Mouse (Mus musculus): ENCODE results near the gene Sugp2. TPM values are rescaled to one million over a fixed set of nuclear protein-coding genes. Genes with fewer than 3 reads are reported as not detected.

The Sugp2 gene
- polyA plus RNA-seq (2012; ENCODE audit: low replicate concordance), result 40.6 and 92.2 TPM in 2 replicates

GRCm38 (mm10) chr8:70234080-70234780 lies at the start of gene Sugp2, which contains the start of gene Armc6:
Gene Sugp2, plus strand, starts transcription at chr8:70234226.
Gene Armc6, minus strand, starts transcription at chr8:70234466.

GRCm38 (mm10) chr8:70212112-70213055 lies 21.6 kb upstream of the Sugp2 start, which contains the start of gene Slc25a42:
Gene Slc25a42, minus strand, starts transcription at chr8:70212305.

GRCm38 (mm10) chr8:70282603-70283135 lies 48.6 kb downstream of the Sugp2 start, which contains the start of gene Homer3:
Gene Homer3, plus strand, starts transcription at chr8:70282827.

GRCm38 (mm10) chr8:70302358-70302890 lies 68.4 kb downstream of the Sugp2 start, which contains the start of the genes Ddx49 and Cope:
Gene Ddx49, minus strand, starts transcription at chr8:70302489.
Gene Cope, plus strand, starts transcription at chr8:70302518.

GRCm38 (mm10) chr8:70315624-70316510 lies 81.8 kb downstream of the Sugp2 start, which contains the start of gene Cers1:
Gene Cers1, plus strand, starts transcription at chr8:70315775.

GRCm38 (mm10) chr8:70329124-70329834 lies 95.3 kb downstream of the Sugp2 start, which contains the start of gene Gdf1:
Gene Gdf1, plus strand, starts transcription at chr8:70329817.

Other genes starting within 250 kb of the Sugp2 start
- gene Gatad2a, start 237.8 kb upstream of the Sugp2 start, polyA plus RNA-seq (2012; ENCODE audit: low replicate concordance), result 54.9 and 107 TPM in 2 replicates
- gene Mau2, start 191.5 kb upstream of the Sugp2 start, polyA plus RNA-seq (2012; ENCODE audit: low replicate concordance), result 60.9 and 149 TPM in 2 replicates
- gene Sugp1, start 191.4 kb upstream of the Sugp2 start, polyA plus RNA-seq (2012; ENCODE audit: low replicate concordance), result 38.1 and 63.8 TPM in 2 replicates
- gene Tm6sf2, start 161.3 kb upstream of the Sugp2 start, polyA plus RNA-seq (2012; ENCODE audit: low replicate concordance), result 0.69 and 0.95 TPM in 2 replicates
- 0.03 and 0.07 TPM in 2 replicates for gene Hapln4, start 150.8 kb upstream of the Sugp2 start, polyA plus RNA-seq (2012; ENCODE audit: low replicate concordance)
- 0.13 and 0.22 TPM in 2 replicates for gene Ncan, start 113.4 kb upstream of the Sugp2 start, polyA plus RNA-seq (2012; ENCODE audit: low replicate concordance)
- gene Nr2c2ap, start 102.9 kb upstream of the Sugp2 start, polyA plus RNA-seq (2012; ENCODE audit: low replicate concordance), result 6.3 and 14.2 TPM in 2 replicates
- gene Rfxank, start 95.1 kb upstream of the Sugp2 start, polyA plus RNA-seq (2012; ENCODE audit: low replicate concordance), result 6.1 and 18.1 TPM in 2 replicates
- gene Borcs8, start 94.7 kb upstream of the Sugp2 start, polyA plus RNA-seq (2012; ENCODE audit: low replicate concordance), result 8.0 and 46.2 TPM in 2 replicates
- gene Mef2b, start 94.5 kb upstream of the Sugp2 start, polyA plus RNA-seq (2012; ENCODE audit: low replicate concordance), result 8.0 and 22.3 TPM in 2 replicates
- gene Tmem161a, start 61.9 kb upstream of the Sugp2 start, polyA plus RNA-seq (2012; ENCODE audit: low replicate concordance), result 104 and 138 TPM in 2 replicates
- 10.1 and 12.4 TPM in 2 replicates for gene Slc25a42, start 21.9 kb upstream of the Sugp2 start, polyA plus RNA-seq (2012; ENCODE audit: low replicate concordance)
- gene Armc6, start 240 bp downstream of the Sugp2 start, polyA plus RNA-seq (2012; ENCODE audit: low replicate concordance), result 8.9 and 12.0 TPM in 2 replicates
- gene Homer3, start 48.6 kb downstream of the Sugp2 start, polyA plus RNA-seq (2012; ENCODE audit: low replicate concordance), result 14.2 and 18.3 TPM in 2 replicates
- 25.7 and 31.1 TPM in 2 replicates for gene Ddx49, start 68.3 kb downstream of the Sugp2 start, polyA plus RNA-seq (2012; ENCODE audit: low replicate concordance)
- gene Cope, start 68.3 kb downstream of the Sugp2 start, polyA plus RNA-seq (2012; ENCODE audit: low replicate concordance), result 177 and 198 TPM in 2 replicates
- gene Cers1, start 81.5 kb downstream of the Sugp2 start, polyA plus RNA-seq (2012; ENCODE audit: low replicate concordance), result 0.26 and 1.4 TPM in 2 replicates
- 0.27 and 0.54 TPM in 2 replicates for gene Gdf1, start 95.6 kb downstream of the Sugp2 start, polyA plus RNA-seq (2012; ENCODE audit: low replicate concordance)
- 89.7 and 137 TPM in 2 replicates for gene Upf1, start 119.1 kb downstream of the Sugp2 start, polyA plus RNA-seq (2012; ENCODE audit: low replicate concordance)
- 0.09 and 0.41 TPM in 2 replicates for gene Comp, start 139.3 kb downstream of the Sugp2 start, polyA plus RNA-seq (2012; ENCODE audit: low replicate concordance)
- gene Crtc1, start 205.4 kb downstream of the Sugp2 start, polyA plus RNA-seq (2012; ENCODE audit: low replicate concordance), result 23.0 and 38.0 TPM in 2 replicates
- 7.5 and 7.9 TPM in 2 replicates for gene Klhl26, start 242.7 kb downstream of the Sugp2 start, polyA plus RNA-seq (2012; ENCODE audit: low replicate concordance)